Mouse (Mus musculus) limb, embryonic 15.5 days (tissue): ENCODE measurements around the gene Pmch. TPM values are rescaled to one million over a fixed set of nuclear protein-coding genes. Genes with fewer than 3 reads are reported as not detected.

Experiments
- polyA plus RNA-seq: library from polyadenylated mRNA; unstranded; fragments of >200 nt; fragmentation: Nextera tagmentation; extraction: Ambion mirVana; gene quantifications from 2 replicates; pipeline ENCODE4 v1.2.1, GENCODE M21; 2015

The Pmch gene
- polyA plus RNA-seq, 1 experiment from 2014 or later = 0.35 TPM

Other genes starting within 250 kb of the Pmch start
- 76.9 and 91.5 TPM in 2 replicates for gene Igf1, start 232.8 kb upstream of the Pmch start, polyA plus RNA-seq
- gene Parpbp, start 55.9 kb downstream of the Pmch start, polyA plus RNA-seq = 6.4 and 7.7 TPM in 2 replicates
- gene Nup37, start 55.9 kb downstream of the Pmch start, polyA plus RNA-seq = 55.8 and 58.0 TPM in 2 replicates
- 54.8 and 55.9 TPM in 2 replicates for gene Washc3, start 110.0 kb downstream of the Pmch start, polyA plus RNA-seq